Mouse (Mus musculus) gastrocnemius, adult 2 months (tissue): Measurements from ENCODE around the gene Zfand3. TPM values are rescaled to one million over a fixed set of nuclear protein-coding genes. Genes with fewer than 3 reads are reported as not detected.

ENCODE experiments used
- DNase-seq: peaks from one replicate; pipeline ENCODE4 v3.0.0; 2022
- H3K27ac ChIP-seq: fragments of 200-600 bp; 2 replicates; pipeline ENCODE4 v1.8.1; 2022; ENCODE audit warnings: mild to moderate bottlenecking
- H3K4me3 ChIP-seq: fragments of 200-600 bp; 2 replicates; pipeline ENCODE4 v1.8.1; 2022; ENCODE audit warnings: mild to moderate bottlenecking, moderate library complexity
- CTCF ChIP-seq: fragments of 200-600 bp; IDR thresholded peaks from 2 replicates; pipeline ENCODE4 v1.8.1; 2022; ENCODE audit warnings: antibody characterized with exemption, mild to moderate bottlenecking, moderate library complexity
- intact Hi-C: fragments of 180-260 bp; cut with DNase I; formaldehyde crosslinking; loops from one replicate; pipeline ENCODE4 v1.15.1; 2025
- total RNA-seq, 2 experiments: library from RNA; stranded (reverse); gene quantifications; 2 replicates each; pipeline ENCODE4 v1.2.3; 2021

The Zfand3 gene
- total RNA-seq, 2 experiments from 2014 or later = 193 to 204 TPM

DNA sequence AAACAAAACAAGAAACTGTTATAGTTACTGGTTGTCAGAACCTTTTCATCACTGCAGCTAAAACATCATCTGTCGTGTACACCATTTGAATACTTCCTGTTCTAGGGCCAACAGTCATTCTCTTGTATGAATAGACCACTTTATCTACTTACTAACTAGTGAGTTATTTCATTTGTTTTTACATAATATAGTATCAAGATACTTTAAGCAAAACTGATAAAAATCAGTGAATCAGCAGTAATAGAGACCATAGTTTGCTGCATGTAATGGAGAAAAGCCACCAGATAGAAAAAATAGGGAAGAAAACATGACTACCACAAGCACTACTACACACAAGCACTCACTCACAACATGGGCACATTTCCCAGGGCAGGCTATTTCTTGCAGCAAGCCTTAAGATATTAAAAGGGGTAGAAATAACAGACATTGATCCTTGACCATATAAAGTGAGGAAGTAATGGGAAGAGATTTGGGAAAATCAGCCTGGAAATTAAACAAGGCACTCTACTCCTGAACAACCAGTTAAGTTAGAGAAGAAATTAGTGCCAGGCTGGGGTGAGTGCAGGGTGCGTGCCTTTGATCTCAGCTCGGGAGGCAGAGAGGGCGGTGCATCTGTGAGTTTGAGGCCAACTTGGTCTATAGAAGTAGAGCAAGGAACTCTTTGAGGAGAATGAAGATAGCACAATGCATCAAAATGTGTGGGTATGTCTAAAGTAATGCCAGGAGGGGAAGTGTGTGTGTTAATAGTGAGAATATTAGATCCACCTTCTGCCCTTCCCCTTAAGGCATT lies 30.9 kb downstream of the Zfand3 start:
- intact Hi-C loops = no loop called here
- no peak for DNase-seq
- no peak for TF ChIP-seq CTCF
- Histone ChIP-seq H3K27ac (no peak overlapping the region), H3K4me3 (no peak overlapping the region)

DNA sequence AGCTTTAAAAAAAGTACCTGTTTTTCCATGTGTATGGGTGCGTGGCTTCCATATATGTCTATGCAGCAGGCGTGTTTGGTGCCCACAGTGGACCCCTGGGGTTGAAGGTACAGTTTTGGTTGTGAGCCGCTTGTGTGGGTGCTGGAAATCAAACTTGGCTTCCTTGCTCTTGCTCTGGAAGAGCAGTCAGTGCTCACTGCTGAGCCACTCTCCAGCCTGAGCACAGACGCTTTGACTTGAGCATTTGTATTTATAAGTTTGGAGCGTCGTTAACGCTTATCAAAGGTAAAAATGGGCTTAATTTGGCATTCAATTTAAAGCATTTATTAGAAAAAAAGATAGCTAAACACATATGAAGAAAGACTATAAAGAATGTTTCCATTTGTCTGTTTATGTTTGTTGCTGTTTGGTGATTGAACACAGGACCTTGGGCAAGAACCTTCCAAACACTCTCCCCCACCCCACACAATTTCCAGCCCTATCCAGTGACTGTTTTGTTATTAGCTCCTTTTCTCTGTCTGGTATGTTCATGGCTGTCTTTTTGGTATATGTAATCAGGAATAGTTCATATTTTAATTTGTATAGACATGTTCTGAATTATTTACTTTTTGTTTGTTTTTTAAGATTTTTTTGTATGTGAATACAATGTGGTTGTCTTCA lies 38.8 kb downstream of the Zfand3 start:
- no peak for TF ChIP-seq CTCF
- Histone ChIP-seq H3K27ac (no peak overlapping the region), H3K4me3 (no peak overlapping the region)
- intact Hi-C loops = no loop called here
- no peak for DNase-seq

DNA sequence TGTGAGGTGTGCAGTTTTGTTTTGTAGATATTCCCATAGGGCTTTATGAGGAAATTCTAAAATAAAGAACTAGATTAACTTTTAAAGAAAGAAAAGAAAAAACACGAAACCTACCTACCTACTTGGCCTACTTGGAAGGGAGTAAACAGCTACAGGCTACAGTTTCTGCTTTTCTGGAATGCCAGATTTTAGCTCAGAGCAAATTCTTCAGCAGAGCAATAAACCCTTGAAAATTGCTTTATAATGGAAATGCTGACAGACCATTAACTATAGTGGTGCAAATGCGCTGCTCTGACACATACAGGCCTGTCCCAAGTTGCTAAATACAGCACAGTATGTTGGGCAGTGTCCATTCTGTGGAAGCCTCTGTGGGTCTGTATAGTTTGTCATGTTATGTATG lies 40.6 kb downstream of the Zfand3 start:
- intact Hi-C loops = no loop called here
- DNase-seq = no peak
- Histone ChIP-seq H3K4me3 (no peak overlapping the region), H3K27ac (peak overlapping the region; percentile 50; the same call in 1 of the 2 replicates)
- TF ChIP-seq CTCF = no peak

DNA sequence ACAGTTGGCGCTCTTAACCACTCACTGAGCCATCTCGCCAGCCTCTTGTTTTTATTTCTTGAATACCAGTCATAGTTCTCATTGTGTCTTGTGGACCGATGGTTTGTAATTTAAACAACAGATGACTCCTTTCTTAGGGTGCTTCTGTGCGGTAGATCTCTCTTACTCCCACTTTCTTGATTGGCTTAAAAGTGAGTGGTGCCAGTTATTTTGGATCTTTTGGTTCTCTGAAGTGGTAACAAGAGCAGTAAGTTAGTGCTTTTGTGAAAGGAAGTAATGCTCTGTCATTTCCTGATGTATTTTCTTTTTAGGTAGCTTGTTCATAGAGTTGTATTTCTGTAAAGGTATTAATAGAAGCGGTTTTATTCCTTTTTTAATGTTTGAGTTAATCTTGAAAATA lies 42.1 kb downstream of the Zfand3 start:
- no peak overlapping the region for H3K4me3 ChIP-seq
- no peak for TF ChIP-seq CTCF
- H3K27ac ChIP-seq = no peak overlapping the region
- DNase-seq = no peak
- intact Hi-C loops = no loop called here

DNA sequence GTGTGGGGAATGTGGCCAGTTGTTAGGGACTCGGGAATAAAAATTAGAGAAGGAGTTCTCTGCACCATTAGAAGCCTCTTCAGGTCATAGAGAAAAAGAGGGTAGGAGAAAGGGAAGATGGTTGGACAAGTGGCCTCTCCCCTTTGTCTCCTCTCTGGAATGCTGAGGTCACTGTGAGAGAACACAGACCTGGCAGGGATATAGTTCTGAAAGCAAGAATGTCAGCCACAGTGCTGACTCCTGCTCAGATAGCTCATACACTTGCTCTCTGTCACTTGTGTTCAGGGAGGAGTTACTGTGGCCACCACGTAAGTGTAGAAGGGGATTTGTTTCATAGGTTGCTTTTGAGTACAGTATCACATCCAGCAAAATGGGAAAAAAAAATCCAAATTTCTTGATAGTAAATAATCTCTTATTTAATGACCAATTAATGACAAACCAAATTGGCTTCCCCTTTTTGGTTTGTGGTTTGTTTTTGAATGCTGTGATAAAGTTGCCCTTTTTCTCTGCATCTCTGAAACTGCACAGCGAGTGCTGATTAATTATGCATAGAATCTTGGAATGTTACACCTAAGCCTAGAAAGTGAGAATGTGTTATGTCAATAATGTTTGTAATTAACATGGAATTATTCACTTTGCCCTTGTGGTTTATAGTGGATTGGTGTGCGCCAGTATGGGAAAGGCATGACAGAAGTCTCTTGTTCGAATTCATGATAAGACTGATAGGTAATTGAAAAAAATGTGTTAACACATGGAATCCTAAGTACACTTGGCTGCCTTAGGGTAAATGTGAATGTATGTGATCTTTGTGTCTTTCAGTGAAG lies 47.2 kb downstream of the Zfand3 start:
- no peak for DNase-seq
- Histone ChIP-seq H3K27ac (no peak overlapping the region), H3K4me3 (no peak overlapping the region)
- TF ChIP-seq CTCF = no peak
- intact Hi-C loops = no loop called here

DNA sequence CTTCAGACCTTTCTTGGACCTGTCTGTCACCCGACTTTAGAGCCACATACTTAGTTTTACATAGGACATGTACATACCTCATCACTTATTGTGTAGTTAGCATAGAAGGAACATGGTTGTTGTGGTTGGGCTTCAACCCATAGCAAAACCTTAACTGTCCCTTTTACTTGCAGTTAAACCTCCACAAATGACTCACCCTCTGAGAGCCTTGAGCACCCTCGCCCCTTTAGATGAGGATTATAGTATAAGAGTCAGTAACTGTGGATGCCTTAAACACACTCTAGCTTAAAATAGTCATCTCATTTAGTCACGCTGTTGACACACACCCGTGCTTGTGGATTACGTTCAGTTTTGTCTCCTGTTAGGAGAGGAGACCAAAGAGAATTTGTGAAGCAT lies 47.8 kb downstream of the Zfand3 start:
- no peak for DNase-seq
- intact Hi-C loops = no loop called here
- no peak for TF ChIP-seq CTCF
- Histone ChIP-seq H3K4me3 (no peak overlapping the region), H3K27ac (no peak overlapping the region)

DNA sequence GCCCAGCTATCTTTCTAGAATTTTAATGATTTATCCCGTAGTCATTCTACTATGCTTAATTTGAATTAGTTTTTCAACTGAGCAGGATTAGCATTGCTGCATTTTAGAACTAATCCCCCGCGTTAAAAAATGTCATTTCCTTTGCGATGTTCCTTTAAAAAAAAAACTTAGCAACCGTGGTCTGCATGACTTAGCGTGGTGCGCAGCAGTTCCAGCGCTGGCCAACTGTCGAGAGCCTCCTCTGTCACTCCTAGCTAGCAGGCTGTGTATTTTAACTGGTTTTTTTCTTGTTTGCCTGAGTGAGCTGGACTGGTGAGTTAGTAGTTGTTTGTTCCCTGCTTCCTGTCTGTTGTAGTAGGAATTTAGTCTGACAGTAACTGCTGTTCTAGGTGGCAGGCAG lies 48.9 kb downstream of the Zfand3 start:
- intact Hi-C loops = no loop called here

DNA sequence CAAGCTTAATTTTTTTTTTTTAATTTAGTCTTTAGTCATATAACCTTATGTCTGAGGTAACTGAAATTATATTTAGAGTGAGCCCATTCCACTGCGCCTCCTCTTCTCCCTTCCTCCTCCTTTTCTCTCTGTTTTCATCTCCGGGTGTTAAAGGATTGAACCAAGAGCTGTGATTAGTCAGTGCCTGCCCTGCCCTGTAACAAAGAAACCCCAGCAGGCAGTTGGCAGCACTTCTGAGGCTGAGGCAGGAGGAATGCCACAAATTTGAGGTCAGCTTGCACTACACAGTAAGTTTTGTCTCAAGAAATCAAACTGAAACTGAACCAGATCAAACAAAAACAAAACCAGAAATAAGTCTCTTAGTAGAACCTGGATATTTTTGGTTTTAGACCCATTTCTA lies 49.3 kb downstream of the Zfand3 start:
- DNase-seq = no peak
- H3K4me3 ChIP-seq = no peak overlapping the region
- TF ChIP-seq CTCF = no peak
- intact Hi-C loops = no loop called here
- H3K27ac ChIP-seq = 0 out of 2 replicates have a peak overlapping the region, but pooled peaks have one; percentile 10

More for the DNA sequence above, 48.9 kb downstream of the Zfand3 start:
- no peak for DNase-seq
- no peak for TF ChIP-seq CTCF
- Histone ChIP-seq H3K27ac (0 out of 2 replicates have a peak overlapping the region, but pooled peaks have one; percentile 10), H3K4me3 (no peak overlapping the region)

DNA sequence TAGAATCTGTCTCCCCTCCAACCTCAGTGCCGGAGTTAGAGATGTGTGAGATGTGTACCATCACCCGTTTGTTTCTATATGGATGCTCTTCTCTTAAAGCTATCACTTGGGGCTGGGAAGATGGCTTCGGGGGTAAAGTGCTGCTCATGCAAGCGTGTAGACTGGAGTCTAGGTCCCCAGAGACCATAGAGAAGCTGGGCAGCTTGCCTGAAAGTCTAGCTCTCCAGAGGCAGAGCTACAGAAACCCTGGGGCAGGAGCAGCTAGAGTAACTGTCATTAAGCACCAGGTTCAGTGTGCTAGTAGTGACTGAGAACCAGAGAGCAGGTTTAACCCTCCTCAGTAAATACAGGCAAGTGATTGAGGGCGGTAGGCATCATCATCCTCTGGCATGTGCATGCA lies 51.7 kb downstream of the Zfand3 start:
- DNase-seq = peak; percentile 42
- Histone ChIP-seq H3K27ac (no peak overlapping the region), H3K4me3 (no peak overlapping the region)
- no peak for TF ChIP-seq CTCF
- intact Hi-C loops = no loop called here

DNA sequence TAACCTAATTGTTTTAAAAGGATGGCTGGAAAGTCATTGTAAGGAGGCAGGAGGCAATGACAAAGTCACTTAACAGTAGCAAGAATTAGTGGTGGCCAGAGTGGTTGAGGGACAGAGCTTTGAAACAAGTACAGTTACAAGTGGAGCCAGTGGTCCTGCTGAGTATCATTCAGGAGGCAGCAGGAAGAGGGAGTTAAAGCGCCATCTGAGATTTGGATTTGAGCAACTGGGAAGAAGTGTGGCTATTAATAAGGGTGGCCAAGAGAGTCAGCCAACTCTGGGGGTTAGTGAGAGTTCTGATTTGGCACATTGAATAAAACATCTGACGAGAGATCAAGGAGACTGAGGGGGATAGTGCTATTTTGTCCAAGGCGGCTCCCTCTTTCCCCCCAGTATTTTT lies 54.1 kb downstream of the Zfand3 start:
- no peak for DNase-seq
- intact Hi-C loops = no loop called here
- no peak overlapping the region for H3K4me3 ChIP-seq
- peak; percentile 38; the same call in 1 of the 2 replicates for TF ChIP-seq CTCF
- H3K27ac ChIP-seq = peak overlapping the region; percentile 24; the same call in 1 of the 2 replicates

DNA sequence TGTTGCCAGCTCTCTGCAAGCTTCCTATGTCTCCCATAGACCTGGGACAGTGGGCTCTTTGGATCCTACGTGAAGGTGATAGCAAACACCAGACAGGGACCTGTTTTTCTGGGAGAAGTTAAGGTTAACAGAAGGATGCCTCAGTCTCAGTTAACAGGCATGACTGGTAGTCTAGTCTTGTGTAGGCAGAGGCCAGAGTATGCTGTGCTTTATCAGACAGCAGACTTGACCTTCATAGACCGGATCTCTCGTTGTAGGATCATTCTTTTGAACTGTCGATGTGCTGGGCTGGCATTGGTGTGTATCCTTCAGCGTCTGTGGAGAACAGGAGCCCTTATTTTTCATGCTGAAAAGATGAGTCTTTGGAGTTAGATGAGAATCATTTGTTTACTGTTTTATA lies 54.5 kb downstream of the Zfand3 start:
- Histone ChIP-seq H3K4me3 (no peak overlapping the region), H3K27ac (peak overlapping the region; percentile 44; the same call in 1 of the 2 replicates)
- intact Hi-C loops = no loop called here
- TF ChIP-seq CTCF = no peak
- no peak for DNase-seq

DNA sequence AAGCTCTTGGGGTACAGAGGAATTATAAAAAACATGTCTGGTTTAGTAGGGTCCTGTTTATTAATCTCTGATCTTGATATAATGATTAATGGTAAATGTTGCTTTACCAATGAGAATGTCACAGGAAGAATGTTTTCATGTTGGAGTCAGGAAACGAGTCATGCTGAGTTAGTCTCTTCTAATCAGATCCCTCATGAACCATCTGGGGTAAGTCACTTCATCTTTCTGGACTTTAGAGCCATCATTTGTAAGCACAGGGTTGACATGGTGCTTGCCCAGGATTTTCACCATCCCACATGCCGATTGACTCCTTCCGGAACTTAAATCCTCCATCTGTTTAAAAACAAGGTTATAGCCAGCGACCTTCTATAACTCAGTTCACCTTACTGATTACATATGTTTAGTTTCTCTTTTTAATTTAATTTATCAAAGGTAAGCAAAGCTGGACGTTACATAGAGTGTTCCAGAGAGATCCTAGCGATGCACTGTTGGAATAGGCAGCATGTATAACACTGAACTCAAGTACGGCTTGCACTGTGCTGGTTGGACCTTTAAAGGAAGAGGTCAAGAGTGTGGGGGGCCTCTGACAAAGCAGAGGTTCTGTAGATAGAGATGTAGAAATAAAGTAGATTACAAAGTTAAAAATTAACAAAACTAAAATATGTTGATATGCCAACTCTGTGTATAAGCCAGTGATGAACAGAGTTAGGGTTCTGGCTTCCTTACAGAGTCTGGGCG lies 56.7 kb downstream of the Zfand3 start:
- no peak overlapping the region for H3K27ac ChIP-seq
- DNase-seq = no peak
- intact Hi-C loops = no loop called here
- H3K4me3 ChIP-seq = no peak overlapping the region
- TF ChIP-seq CTCF = no peak
